Mouse (Mus musculus) thymus, adult 2 months (tissue): ENCODE measurements around the gene Galc. TPM values are rescaled to one million over a fixed set of nuclear protein-coding genes. Genes with fewer than 3 reads are reported as not detected.

ENCODE experiments used
- DNase-seq: peaks from one replicate; pipeline ENCODE4 v3.0.0; 2021
- H3K27ac ChIP-seq: fragments of 200-500 bp; 2 replicates; pipeline ENCODE4 v1.5.1; 2012; ENCODE audit warnings: low read length, control low read depth; ENCODE audit not compliant: control insufficient read depth, insufficient read depth
- H3K27me3 ChIP-seq: fragments of 200-500 bp; 2 replicates; pipeline ENCODE4 v1.6.1; 2012; ENCODE audit warnings: mild to moderate bottlenecking, low read length, moderate library complexity, mixed read lengths; ENCODE audit not compliant: control insufficient read depth, insufficient read depth
- H3K36me3 ChIP-seq: fragments of 200-500 bp; 2 replicates; pipeline ENCODE4 v1.6.1; 2012; ENCODE audit warnings: mild to moderate bottlenecking, low read length, moderate library complexity; ENCODE audit not compliant: control insufficient read depth, insufficient read depth
- H3K4me1 ChIP-seq: fragments of 200-500 bp; replicated peaks from 2 replicates; pipeline ENCODE4 v1.6.1; 2012; ENCODE audit warnings: low read length; ENCODE audit not compliant: control insufficient read depth, insufficient read depth
- H3K4me3 ChIP-seq: fragments of 200-500 bp; 2 replicates; pipeline ENCODE4 v1.5.1; 2012; ENCODE audit warnings: mild to moderate bottlenecking, low read length, control low read depth, moderate library complexity; ENCODE audit not compliant: control insufficient read depth, insufficient read depth
- CTCF ChIP-seq: fragments of 200-500 bp; IDR thresholded peaks from 2 replicates; pipeline ENCODE4 v1.5.1; 2012; ENCODE audit warnings: mild to moderate bottlenecking, control low read depth, low read length, moderate library complexity, borderline replicate concordance; ENCODE audit not compliant: control insufficient read depth, poor library complexity, insufficient read depth; ENCODE audit errors: extremely low read depth
- POLR2A ChIP-seq: fragments of 200-500 bp; IDR thresholded peaks from 2 replicates; pipeline ENCODE4 v1.6.1; 2012; ENCODE audit warnings: mild to moderate bottlenecking, low read length, control low read depth, moderate library complexity; ENCODE audit not compliant: control insufficient read depth, poor library complexity, insufficient read depth; ENCODE audit errors: extremely low read depth
- WGBS: fragments of 180-500 bp; shearing (Covaris S2); methylation state at CpG from one replicate; pipeline ENCODE4 v1.1.7; 2018; 5-methylcytosine and 5-hydroxymethylcytosine counted together
- polyA plus RNA-seq: library from polyadenylated mRNA; depleted of rRNA; stranded (reverse); fragments of >200 nt; gene quantifications from 2 replicates; pipeline ENCODE4 v1.2.3, GENCODE M21; 2012

Galc gene
- polyA plus RNA-seq, 1 experiment, result 9.3 TPM

DNA sequence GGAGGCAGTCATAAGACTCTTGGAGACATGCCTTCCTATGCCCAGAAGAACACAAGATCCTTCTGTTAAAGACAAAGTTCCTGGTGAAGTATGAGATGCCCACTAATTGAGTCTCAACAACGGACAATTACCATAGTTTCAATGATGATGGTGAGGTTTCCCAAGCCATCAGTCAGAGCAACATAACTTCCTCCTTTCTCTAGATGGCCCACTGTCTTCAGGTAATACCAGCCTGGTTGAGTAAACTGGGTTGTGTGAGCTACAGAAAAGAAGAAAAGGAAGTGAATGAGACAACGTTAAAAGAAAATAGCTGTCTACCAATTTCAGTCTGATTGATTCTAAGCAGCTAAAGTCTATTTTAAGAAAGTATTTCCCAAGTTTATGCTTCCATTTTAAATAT lies 32.2 kb downstream of the Galc start:
- Histone ChIP-seq H3K4me3 (no peak overlapping the region), H3K36me3 (no peaks in the 10 kb centered on the region), H3K27ac (no peak overlapping the region), H3K4me1 (no peaks in the 10 kb centered on the region), H3K27me3 (no peaks in the 10 kb centered on the region)
- no peak for TF ChIP-seq POLR2A
- no peak for TF ChIP-seq CTCF
- no peak for DNase-seq
- 34% methylated on average over 2 of the region's 2 CpGs for WGBS

DNA sequence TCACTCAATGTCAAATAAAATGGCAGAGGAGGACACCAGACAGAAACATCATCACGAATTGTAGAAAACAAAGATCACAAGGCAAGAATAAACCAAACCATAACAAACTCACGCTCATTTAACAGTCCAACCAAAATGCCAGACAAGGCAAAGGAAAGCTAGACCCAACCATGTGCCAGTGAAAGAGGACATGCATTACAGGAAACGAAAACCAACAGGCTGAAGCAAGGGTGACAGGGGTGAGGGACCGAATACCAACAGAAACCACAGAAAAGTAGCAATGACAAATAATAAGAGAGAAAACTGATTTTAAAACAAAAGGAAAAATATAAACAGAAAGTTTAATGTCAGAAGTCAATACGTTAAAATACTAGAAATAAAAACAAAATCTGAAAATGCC lies 36.0 kb downstream of the Galc start:
- no peaks in the 10 kb centered on the region for H3K27me3 ChIP-seq
- no peak overlapping the region for H3K4me3 ChIP-seq
- no peak for TF ChIP-seq POLR2A
- WGBS, result 33% methylated on average over 5 of the region's 5 CpGs
- H3K36me3 ChIP-seq, result no peaks in the 10 kb centered on the region
- no peaks in the 10 kb centered on the region for H3K4me1 ChIP-seq
- H3K27ac ChIP-seq, result no peak overlapping the region
- DNase-seq, result no peak

DNA sequence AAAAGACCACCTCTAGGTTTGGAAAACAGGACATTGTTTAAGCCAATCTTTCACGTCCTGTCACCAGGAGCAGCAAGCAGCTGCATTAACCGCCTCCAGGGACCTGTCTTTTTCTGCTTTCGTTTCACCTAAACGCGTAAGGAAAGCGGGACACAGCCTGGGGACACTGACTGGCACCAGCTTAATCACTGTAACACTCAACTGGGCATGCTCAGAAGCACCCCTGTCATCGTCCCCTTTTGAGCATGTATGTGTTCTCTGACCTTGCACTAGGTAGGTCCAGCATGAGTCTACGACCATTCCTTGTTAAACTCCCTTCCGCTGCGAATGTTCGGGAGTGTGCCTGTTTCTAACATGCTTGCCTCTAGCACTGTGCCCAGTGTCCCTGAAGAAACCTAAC lies 42.8 kb downstream of the Galc start:
- Histone ChIP-seq H3K4me3 (no peak overlapping the region), H3K4me1 (peaks cover 6% of the 10 kb centered on the region; the same call in 1 of the 2 replicates), H3K27me3 (no peaks in the 10 kb centered on the region), H3K36me3 (no peaks in the 10 kb centered on the region), H3K27ac (no peak overlapping the region)
- 86% methylated on average over 11 of the region's 11 CpGs for WGBS
- no peak for DNase-seq
- no peak for TF ChIP-seq CTCF
- no peak for TF ChIP-seq POLR2A

DNA sequence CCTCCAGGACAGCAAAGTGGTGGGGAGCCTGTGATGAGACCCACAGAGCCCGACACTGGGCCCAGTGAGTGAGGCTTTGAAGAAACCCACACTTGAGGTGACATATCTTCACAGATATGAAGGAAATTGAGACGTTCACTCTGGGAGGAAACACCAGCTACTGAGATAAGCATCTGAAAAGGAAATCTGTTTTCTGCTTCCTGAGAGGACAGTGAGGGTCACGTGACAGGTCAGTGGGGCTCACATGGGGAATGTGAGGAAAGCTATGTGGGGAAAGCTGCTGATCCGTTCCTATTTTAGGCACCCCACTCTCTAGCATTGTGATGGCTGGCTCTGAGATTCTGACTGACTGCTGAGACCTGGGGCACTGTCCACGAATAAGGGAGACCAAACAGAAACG lies 43.7 kb downstream of the Galc start:
- Histone ChIP-seq H3K36me3 (no peaks in the 10 kb centered on the region), H3K4me3 (no peak overlapping the region), H3K27me3 (no peaks in the 10 kb centered on the region), H3K27ac (no peak overlapping the region), H3K4me1 (peaks cover 6% of the 10 kb centered on the region; the same call in 1 of the 2 replicates)
- DNase-seq, result no peak
- TF ChIP-seq CTCF (no peak), POLR2A (no peak)
- whole genome bisulfite sequencing, result 9% methylated on average over 6 of the region's 6 CpGs

DNA sequence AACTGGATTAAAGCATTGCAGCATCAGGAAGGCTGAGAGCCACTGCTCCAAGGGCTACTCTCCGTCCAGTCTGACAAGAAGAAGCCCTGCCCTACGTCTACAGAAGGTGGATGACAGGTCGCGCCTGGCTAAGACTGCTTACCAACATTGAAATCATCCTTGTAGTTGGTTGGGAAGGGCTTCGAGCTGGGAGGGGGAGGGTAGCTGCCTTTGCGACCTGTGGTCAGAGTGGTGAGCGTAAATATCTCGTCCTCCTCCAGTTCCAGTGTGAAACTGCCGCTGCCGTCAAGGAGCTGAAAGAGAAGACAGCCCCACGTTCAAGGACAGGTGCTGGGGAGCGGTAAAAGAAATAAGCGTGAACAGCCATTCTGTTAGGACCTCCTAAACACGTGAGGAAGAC lies 45.1 kb downstream of the Galc start:
- DNase-seq, result no peak
- no peak overlapping the region for H3K4me3 ChIP-seq
- H3K27ac ChIP-seq, result no peak overlapping the region
- H3K4me1 ChIP-seq, result peaks cover 6% of the 10 kb centered on the region; the same call in 1 of the 2 replicates
- H3K36me3 ChIP-seq, result no peaks in the 10 kb centered on the region
- TF ChIP-seq POLR2A, result no peak
- no peak for TF ChIP-seq CTCF
- WGBS, result 85% methylated on average over 14 of the region's 14 CpGs
- no peaks in the 10 kb centered on the region for H3K27me3 ChIP-seq

DNA sequence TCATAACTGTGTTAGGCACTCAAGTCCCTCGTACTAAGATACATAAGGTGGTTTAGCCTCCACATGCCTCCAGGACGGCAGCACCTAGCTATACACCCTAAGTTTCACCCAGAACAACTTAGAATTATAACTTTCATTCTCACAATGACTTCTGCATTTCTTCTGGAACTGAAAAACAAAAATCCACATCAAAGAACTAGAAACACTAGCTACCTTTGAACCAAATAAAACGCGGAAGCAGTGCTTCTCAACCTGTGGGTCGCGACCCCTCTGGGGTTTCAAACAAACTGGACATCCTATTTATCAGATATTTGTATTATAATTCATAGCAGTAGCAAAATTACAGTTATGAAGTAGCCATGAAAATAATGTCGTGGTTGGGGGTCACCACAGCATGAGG lies 45.5 kb downstream of the Galc start:
- no peak for DNase-seq
- TF ChIP-seq POLR2A (no peak), CTCF (no peak)
- Histone ChIP-seq H3K27me3 (no peaks in the 10 kb centered on the region), H3K4me1 (peaks cover 6% of the 10 kb centered on the region; the same call in 1 of the 2 replicates), H3K27ac (no peak overlapping the region), H3K4me3 (no peak overlapping the region), H3K36me3 (no peaks in the 10 kb centered on the region)
- 58% methylated on average over 7 of the region's 7 CpGs for WGBS

DNA sequence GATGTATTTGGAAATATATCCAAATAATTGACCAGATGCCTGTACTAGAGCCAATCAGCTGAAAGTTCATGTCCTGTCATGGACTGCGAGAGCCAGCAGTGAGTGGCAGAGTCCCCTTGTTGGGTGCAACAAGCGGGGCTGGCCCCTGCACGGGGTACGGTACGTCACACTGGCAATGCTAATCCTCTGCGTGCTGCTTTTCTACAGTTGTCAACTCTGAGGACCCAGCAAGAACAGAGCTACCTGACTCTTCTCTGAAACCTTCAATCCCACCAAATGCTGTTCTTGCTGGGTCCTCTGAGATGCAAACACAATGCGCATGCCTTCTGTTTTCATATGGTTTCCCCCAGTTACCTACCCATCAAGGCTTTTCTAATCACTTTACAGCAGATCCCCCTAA lies 45.9 kb downstream of the Galc start:
- TF ChIP-seq POLR2A, result no peak
- no peak for TF ChIP-seq CTCF
- Histone ChIP-seq H3K4me3 (no peak overlapping the region), H3K36me3 (no peaks in the 10 kb centered on the region), H3K27ac (no peak overlapping the region), H3K4me1 (peaks cover 6% of the 10 kb centered on the region; the same call in 1 of the 2 replicates), H3K27me3 (no peaks in the 10 kb centered on the region)
- no peak for DNase-seq
- 98% methylated on average over 7 of the region's 7 CpGs for WGBS
